Mouse (Mus musculus) embryo, embryonic 9.5 days (tissue): ENCODE results near the gene Olfr123.

Experiments
- DNase-seq: peaks from one replicate; pipeline ENCODE4 v3.0.0-alpha.2; 2017; ENCODE audit errors: extremely low spot score

Gene Olfr123

DNA sequence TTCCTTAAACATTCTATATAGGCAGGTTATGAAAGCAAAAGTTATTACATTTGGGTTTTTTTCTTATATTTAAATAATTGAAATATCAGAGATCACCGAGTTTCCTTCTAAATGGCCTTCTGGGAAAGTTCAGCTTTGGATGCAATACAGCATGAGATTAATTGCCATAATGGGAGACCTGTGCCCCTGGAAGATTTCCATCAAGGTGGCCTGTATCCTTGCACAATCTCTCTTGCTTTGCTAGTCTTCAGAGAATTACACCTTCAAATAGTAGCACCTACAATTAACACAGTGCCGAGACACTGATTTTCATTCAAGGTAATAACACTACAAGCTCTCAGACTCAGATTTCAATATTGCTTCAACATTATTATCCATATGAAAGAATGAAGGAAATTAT, at the start of gene Olfr123:
TSS of gene Olfr123 (plus strand) at position 301 of the 400 bp plus-strand sequence.
- no peak for DNase-seq

GRCm38 (mm10) chr17:37768307-37768706, 25.0 kb upstream of the Olfr123 start, which contains the start of gene Olfr122:
Gene Olfr122 (plus strand): TSS chr17:37768607.
- no peak for DNase-seq

- DNase-seq = no peak
These were observed 6.3 kb downstream of the Olfr123 start, which contains the start of gene Olfr124 for GRCm38 (mm10) chr17:37799588-37799987. Gene Olfr124 (plus strand): TSS chr17:37799888.

- no peak for DNase-seq
These were observed 39.3 kb downstream of the Olfr123 start, which contains the start of gene Olfr125 for GRCm38 (mm10) chr17:37832649-37833048. Gene Olfr125 (plus strand): TSS chr17:37832949.

DNA sequence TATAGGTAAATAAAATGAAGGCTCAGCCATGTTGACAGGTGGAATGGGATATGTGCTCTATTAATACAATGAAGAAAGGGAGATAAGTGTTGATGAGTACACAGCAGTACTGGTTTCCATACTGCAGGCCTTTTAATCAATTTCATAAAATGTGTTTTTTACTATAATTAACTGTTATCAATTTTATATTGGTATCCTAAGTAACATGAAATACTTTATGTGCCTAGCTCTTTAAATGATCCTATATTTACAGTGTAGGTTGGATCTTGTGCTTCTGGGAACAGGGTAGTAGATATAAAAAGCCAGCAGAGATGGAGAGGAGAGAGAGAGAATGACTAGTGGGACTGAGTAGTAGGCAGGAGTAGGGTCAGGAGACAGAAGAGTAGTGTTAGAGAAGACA, 53.9 kb downstream of the Olfr123 start, which contains the start of gene Olfr126:
TSS of gene Olfr126 (plus strand) at position 301 of the 400 bp plus-strand sequence.
- DNase-seq = no peak
